Mouse (Mus musculus): ENCODE results near the gene Adamts2. TPM values are rescaled to one million over a fixed set of nuclear protein-coding genes. Genes with fewer than 3 reads are reported as not detected.

Adamts2 gene
- polyA plus RNA-seq, 1 experiment from 2014 or later, result 2.7 TPM

DNA sequence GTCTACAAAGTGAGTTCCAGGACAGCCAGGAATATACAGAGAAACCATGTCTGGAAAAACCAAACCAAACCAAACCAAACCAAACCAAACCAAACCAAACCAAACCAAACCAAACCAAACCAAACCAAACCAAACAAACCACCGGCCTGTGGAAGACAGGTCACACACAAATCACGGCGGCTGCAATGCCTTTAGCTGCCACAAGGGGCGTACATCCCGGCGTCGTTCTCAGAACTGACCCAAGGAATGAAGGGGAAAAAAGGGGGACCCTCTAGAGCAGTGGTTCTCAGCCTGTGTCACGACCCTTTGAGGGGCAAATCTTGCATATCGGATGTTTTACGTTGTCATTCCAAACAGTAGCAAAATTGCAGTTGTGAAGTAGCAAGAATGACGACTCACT lies 12.8 kb upstream of the Adamts2 start:
- Histone ChIP-seq H3K9ac (replicated peaks; ENCODE audit: low read length) (no peak overlapping the region), H3K4me3 (replicated peaks; ENCODE audit: low read depth, low read length) (no peak overlapping the region), H3K4me2 (ENCODE audit: low read length) (no peak overlapping the region), H3K36me3 (ENCODE audit: control insufficient read depth, insufficient read depth, low read length) (no peaks in the 10 kb centered on the region), H3K9me3 (ENCODE audit: control insufficient read depth, low read length) (no peaks in the 10 kb centered on the region), H3K27ac (replicated peaks; ENCODE audit: low read depth, low read length) (no peak overlapping the region), H3K4me1 (ENCODE audit: control insufficient read depth, insufficient read depth, low read length) (no peaks in the 10 kb centered on the region), H3K27me3 (ENCODE audit: control insufficient read depth, insufficient read depth, low read length) (no peaks in the 10 kb centered on the region)
- WGBS, result 39% methylated on average over 11 of the region's 11 CpGs
- DNase-seq (peak; percentile 59), ATAC-seq (ENCODE audit: low FRiP score, low TSS enrichment) (no peak)

DNA sequence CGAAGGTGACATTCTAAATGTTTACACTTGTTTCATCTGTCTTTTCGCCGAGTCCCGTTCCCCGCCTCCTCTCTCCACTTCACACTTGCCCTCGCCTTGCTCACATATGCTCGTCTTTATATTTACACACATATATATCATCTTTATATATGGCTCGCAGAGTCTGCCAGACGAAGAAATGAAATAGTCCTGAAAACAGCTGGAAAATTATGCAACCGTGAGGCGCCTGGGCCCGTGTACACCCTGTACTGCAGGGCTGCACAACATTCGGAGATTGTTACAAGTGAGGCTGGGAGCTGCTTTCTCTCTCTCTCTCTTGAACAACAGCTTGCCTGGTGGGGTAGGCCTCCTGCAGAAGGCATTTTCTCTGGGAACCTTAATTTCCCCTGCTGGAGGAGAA lies 10.8 kb upstream of the Adamts2 start:
- Histone ChIP-seq H3K4me1 (ENCODE audit: control insufficient read depth, insufficient read depth, low read length) (no peaks in the 10 kb centered on the region), H3K9me3 (ENCODE audit: control insufficient read depth, low read length) (no peaks in the 10 kb centered on the region), H3K27me3 (ENCODE audit: control insufficient read depth, insufficient read depth, low read length) (no peaks in the 10 kb centered on the region), H3K36me3 (ENCODE audit: control insufficient read depth, insufficient read depth, low read length) (no peaks in the 10 kb centered on the region), H3K4me2 (ENCODE audit: low read length) (no peak overlapping the region), H3K9ac (replicated peaks; ENCODE audit: low read length) (no peak overlapping the region), H3K27ac (replicated peaks; ENCODE audit: low read depth, low read length) (no peak overlapping the region), H3K4me3 (replicated peaks; ENCODE audit: low read depth, low read length) (no peak overlapping the region)
- WGBS, result 94% methylated on average over 13 of the region's 13 CpGs
- ATAC-seq (ENCODE audit: low FRiP score, low TSS enrichment) (no peak), DNase-seq (no peak)

DNA sequence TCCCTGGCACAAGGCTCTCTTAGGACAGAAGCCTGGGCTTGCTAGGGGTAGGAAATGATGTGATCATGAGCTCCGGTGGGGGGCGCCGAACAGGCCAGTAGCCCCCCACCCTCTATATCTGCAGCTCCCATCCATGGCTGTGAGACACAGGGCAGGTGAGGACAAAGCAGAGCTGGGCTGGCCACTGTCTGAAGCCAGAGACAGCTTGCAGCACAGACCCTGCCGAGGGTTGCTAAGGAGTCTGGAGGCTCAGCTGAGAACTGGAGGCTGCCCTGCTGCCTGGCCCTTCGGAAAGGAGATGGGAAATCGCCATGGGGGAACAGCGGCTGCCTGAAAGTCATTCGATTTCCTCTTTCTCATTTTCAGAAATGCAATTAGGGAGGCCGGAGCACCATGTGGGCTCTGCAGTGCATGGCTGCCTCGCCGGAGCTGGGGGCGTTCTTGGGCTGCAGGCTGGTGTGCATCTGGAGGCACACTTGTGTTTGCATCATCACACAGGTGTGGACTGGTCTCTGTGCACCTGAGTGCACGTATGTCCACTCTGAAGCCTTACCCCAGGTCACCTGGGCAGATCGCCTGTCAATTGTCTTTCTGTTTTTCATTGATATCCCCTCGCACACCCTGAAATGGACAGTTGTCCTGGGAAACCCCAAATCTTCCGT lies 8.9 kb upstream of the Adamts2 start:
- WGBS, result 77% methylated on average over 16 of the region's 16 CpGs
- Histone ChIP-seq H3K27me3 (ENCODE audit: control insufficient read depth, insufficient read depth, low read length) (no peaks in the 10 kb centered on the region), H3K9ac (replicated peaks; ENCODE audit: low read length) (0 out of 2 replicates have a peak overlapping the region, but pooled peaks have one; percentile 4), H3K4me3 (replicated peaks; ENCODE audit: low read depth, low read length) (no peak overlapping the region), H3K36me3 (ENCODE audit: control insufficient read depth, insufficient read depth, low read length) (no peaks in the 10 kb centered on the region), H3K4me2 (ENCODE audit: low read length) (no peak overlapping the region), H3K4me1 (ENCODE audit: control insufficient read depth, insufficient read depth, low read length) (no peaks in the 10 kb centered on the region), H3K9me3 (ENCODE audit: control insufficient read depth, low read length) (no peaks in the 10 kb centered on the region), H3K27ac (replicated peaks; ENCODE audit: low read depth, low read length) (peak overlapping the region; percentile 32; the same call in 1 of the 2 replicates)
- no peak for ATAC-seq (ENCODE audit: low FRiP score, low TSS enrichment)
- no peak for DNase-seq

DNA sequence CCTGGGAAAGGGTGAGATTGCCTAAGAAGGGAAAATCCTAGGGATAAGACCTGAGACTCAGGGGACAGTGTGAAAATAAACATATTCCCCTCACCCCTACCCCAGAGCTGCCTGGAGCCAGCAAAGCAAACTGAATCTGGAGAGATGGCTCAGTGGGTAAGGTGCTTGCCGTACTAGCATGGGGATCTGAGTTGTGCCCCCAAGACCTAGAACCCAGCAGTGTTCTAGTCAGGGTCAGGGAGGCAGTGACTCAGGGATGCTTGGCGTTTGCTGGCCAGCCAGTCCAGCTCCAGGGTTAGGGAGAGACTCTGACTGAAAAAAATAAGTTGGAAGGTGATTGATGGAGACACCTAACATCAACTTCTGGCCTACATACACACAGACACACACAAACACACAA lies 5.3 kb upstream of the Adamts2 start:
- no peak overlapping the region for H3K27ac ChIP-seq (replicated peaks; ENCODE audit: low read depth, low read length)
- peaks cover 15% of the 10 kb centered on the region for H3K27me3 ChIP-seq (ENCODE audit: control insufficient read depth, insufficient read depth, low read length)
- H3K9ac ChIP-seq (replicated peaks; ENCODE audit: low read length), result no peak overlapping the region
- no peak overlapping the region for H3K4me3 ChIP-seq (replicated peaks; ENCODE audit: low read depth, low read length)
- DNase-seq (no peak), ATAC-seq (ENCODE audit: low FRiP score, low TSS enrichment) (no peak)
- H3K4me1 ChIP-seq (ENCODE audit: control insufficient read depth, insufficient read depth, low read length), result no peaks in the 10 kb centered on the region
- WGBS, result 73% methylated on average over 2 of the region's 2 CpGs
- H3K4me2 ChIP-seq (ENCODE audit: low read length), result no peak overlapping the region
- no peaks in the 10 kb centered on the region for H3K36me3 ChIP-seq (ENCODE audit: control insufficient read depth, insufficient read depth, low read length)
- no peaks in the 10 kb centered on the region for H3K9me3 ChIP-seq (ENCODE audit: control insufficient read depth, low read length)

DNA sequence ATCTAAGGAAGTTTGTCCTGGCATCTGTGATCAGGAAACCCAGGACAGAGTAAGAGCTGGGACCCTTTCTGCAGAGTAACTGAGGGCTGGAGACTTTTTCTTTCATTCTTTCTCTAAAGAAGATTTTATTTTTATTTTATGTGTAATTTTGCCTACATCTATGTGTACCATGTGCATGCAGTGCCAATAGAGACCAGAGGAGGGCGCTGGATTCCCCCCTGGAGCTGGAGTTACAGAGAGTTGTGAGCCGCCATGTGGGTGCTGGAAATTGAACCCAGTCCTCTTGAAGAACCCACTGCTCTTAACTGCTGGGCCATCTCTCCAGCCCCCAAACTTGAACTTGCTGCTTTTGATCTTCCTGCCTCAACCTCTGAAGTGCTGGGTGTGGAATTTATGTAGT lies 2.7 kb upstream of the Adamts2 start:
- no peak for ATAC-seq (ENCODE audit: low FRiP score, low TSS enrichment)

DNA sequence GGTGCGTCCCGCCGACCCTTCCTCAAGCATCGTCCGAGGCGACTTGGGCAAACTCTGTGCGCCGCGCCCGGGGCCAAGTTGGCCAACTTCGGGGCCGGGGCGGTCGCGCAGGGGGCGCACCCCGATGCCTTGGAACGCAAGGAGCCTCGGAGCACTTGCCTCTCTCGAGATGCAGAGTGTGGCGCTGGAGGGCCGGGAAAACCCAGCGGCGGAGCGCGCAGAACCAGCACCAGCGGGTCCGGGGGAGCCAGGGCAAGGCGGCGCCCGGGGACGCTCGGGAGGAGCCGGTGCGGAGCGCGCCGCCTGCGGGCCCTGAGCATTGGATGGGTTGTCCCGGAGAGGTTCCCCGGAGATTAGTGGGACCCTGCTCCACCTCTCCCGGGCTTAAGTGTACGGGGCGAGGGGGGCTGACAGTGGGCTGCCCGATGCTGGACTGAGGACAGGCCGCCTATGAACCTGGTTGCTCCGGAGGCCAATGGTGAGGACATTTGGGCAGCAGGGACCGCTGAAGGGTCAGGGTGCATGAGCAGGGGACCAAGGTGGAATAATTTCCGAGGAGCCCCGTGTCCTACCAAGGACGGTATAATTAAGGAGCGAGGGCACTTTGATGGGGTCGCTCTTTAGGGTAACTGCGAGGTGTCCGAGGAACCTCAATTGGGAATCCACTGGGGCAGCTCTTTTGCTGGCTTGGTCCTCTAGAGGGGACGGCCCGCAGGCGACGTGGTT lies 635 bp downstream of the Adamts2 start:
- peak; percentile 56 for DNase-seq
- Histone ChIP-seq H3K4me3 (replicated peaks; ENCODE audit: low read depth, low read length) (peak overlapping the region; percentile 59), H3K4me1 (ENCODE audit: control insufficient read depth, insufficient read depth, low read length) (peaks cover 9% of the 10 kb centered on the region), H3K27ac (replicated peaks; ENCODE audit: low read depth, low read length) (no peak overlapping the region), H3K4me2 (ENCODE audit: low read length) (peak overlapping the region; percentile 99), H3K27me3 (ENCODE audit: control insufficient read depth, insufficient read depth, low read length) (peaks cover 44% of the 10 kb centered on the region), H3K36me3 (ENCODE audit: control insufficient read depth, insufficient read depth, low read length) (no peaks in the 10 kb centered on the region), H3K9me3 (ENCODE audit: control insufficient read depth, low read length) (no peaks in the 10 kb centered on the region), H3K9ac (replicated peaks; ENCODE audit: low read length) (peak overlapping the region; percentile 59)
- peak; percentile 36; the same call in 1 of the 2 replicates for ATAC-seq (ENCODE audit: low FRiP score, low TSS enrichment)
- WGBS, result under 1% methylated on average over 59 of the region's 59 CpGs

More for the DNA sequence above, 2.7 kb upstream of the Adamts2 start:
- Histone ChIP-seq H3K27me3 (ENCODE audit: control insufficient read depth, insufficient read depth, low read length) (peaks cover 36% of the 10 kb centered on the region), H3K4me1 (ENCODE audit: control insufficient read depth, insufficient read depth, low read length) (peaks cover 9% of the 10 kb centered on the region), H3K9me3 (ENCODE audit: control insufficient read depth, low read length) (no peaks in the 10 kb centered on the region), H3K36me3 (ENCODE audit: control insufficient read depth, insufficient read depth, low read length) (no peaks in the 10 kb centered on the region), H3K4me2 (ENCODE audit: low read length) (no peak overlapping the region), H3K9ac (replicated peaks; ENCODE audit: low read length) (no peak overlapping the region), H3K27ac (replicated peaks; ENCODE audit: low read depth, low read length) (no peak overlapping the region), H3K4me3 (replicated peaks; ENCODE audit: low read depth, low read length) (no peak overlapping the region)
- WGBS, result 59% methylated on average over 2 of the region's 2 CpGs
- no peak for DNase-seq

DNA sequence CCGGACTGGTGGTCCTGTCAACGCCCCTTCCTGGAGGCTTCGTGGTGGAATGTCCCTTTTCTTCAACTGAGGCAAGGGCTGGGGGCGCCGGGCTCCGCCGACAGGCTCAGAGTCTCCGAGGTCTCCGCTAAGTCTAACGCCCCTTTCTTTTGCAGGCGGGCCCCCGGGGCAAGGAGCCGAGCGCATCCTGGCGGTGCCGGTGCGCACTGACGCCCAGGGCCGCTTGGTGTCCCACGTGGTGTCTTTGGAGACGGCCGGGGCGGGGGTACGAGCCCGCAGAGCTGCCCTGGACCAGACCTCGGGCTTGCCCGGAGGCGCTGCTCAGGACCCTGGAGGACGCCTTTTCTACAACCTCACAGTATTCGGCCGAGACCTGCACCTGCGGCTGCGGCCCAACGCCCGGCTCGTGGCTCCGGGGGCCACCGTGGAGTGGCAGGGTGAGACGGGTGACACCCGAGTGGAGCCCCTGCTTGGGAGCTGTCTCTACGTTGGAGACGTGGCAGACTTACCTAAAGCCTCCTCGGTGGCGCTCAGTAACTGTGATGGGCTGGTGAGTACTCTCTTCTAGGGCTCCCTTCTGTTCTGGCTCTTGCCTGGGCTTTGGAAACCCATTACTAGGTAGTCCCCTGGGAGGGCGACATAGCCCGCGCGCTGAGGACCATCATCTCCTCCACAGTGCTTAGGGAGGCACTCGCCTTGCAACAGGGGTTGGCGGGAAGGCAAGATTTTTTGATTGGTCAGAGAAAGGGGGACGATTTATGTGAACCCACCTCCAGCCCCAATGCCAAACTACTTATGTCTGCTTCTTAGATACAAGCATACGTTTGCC lies 1.4 kb downstream of the Adamts2 start:
- DNase-seq (peak; percentile 67), ATAC-seq (ENCODE audit: low FRiP score, low TSS enrichment) (peak; percentile 63)
- Histone ChIP-seq H3K27ac (replicated peaks; ENCODE audit: low read depth, low read length) (no peak overlapping the region), H3K9ac (replicated peaks; ENCODE audit: low read length) (peak overlapping the region; percentile 59; the same call in 1 of the 2 replicates), H3K36me3 (ENCODE audit: control insufficient read depth, insufficient read depth, low read length) (no peaks in the 10 kb centered on the region), H3K4me3 (replicated peaks; ENCODE audit: low read depth, low read length) (peak overlapping the region; percentile 59), H3K4me2 (ENCODE audit: low read length) (peak overlapping the region; percentile 99), H3K27me3 (ENCODE audit: control insufficient read depth, insufficient read depth, low read length) (peaks cover 44% of the 10 kb centered on the region), H3K4me1 (ENCODE audit: control insufficient read depth, insufficient read depth, low read length) (peaks cover 9% of the 10 kb centered on the region), H3K9me3 (ENCODE audit: control insufficient read depth, low read length) (no peaks in the 10 kb centered on the region)
- under 1% methylated on average over 52 of the region's 52 CpGs for WGBS

DNA sequence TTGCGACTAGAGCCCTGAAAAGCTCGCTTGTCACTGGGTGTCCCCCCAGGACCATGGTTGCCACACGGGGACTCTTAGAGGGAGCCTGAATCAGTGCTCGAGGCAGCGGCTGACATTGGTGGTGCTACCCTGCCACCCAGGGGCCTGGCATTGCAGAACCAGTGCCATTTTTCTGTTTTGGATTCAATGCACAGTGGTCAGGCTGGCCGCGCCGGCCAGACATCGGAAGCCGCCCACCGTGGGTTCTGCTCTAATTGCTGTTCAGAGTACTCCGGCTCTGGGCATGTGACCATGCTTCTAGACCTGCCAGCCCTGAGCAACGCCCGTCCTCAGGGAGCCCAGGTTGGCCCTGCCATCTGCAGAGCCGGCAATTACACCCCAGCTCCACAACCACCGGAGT lies 2.5 kb downstream of the Adamts2 start:
- Histone ChIP-seq H3K4me3 (replicated peaks; ENCODE audit: low read depth, low read length) (no peak overlapping the region), H3K36me3 (ENCODE audit: control insufficient read depth, insufficient read depth, low read length) (no peaks in the 10 kb centered on the region), H3K4me2 (ENCODE audit: low read length) (no peak overlapping the region; the same call in 1 of the 2 replicates), H3K27me3 (ENCODE audit: control insufficient read depth, insufficient read depth, low read length) (peaks cover 44% of the 10 kb centered on the region), H3K9me3 (ENCODE audit: control insufficient read depth, low read length) (no peaks in the 10 kb centered on the region), H3K9ac (replicated peaks; ENCODE audit: low read length) (no peak overlapping the region), H3K4me1 (ENCODE audit: control insufficient read depth, insufficient read depth, low read length) (peaks cover 9% of the 10 kb centered on the region), H3K27ac (replicated peaks; ENCODE audit: low read depth, low read length) (no peak overlapping the region)
- ATAC-seq (ENCODE audit: low FRiP score, low TSS enrichment) (no peak), DNase-seq (no peak)
- 70% methylated on average over 16 of the region's 16 CpGs for WGBS

All from midbrain, embryonic 14.5 days (tissue).